Mouse (Mus musculus) embryonic facial prominence, embryonic 14.5 days (tissue): ENCODE data around the gene Dusp12. TPM values are rescaled to one million over a fixed set of nuclear protein-coding genes. Genes with fewer than 3 reads are reported as not detected.
A peak's percentile ranks its signal among the peaks of the same experiment; 100 is the strongest.

Experiments
- ATAC-seq: fragments of 200-750 bp; cut with Nextera tagmentation; 2 replicates; pipeline ENCODE4 v1.8.0; 2017; ENCODE audit warnings: low read depth, moderate number of reproducible peaks, moderate TSS enrichment
- DNase-seq: peaks from one replicate; pipeline ENCODE4 v3.0.0-alpha.2; 2015; ENCODE audit warnings: low spot score
- H3K27ac ChIP-seq: fragments of 300-500 bp; sonication (generic); replicated peaks from 2 replicates; pipeline ENCODE4 v1.5.1; 2014; ENCODE audit warnings: low read depth, mild to moderate bottlenecking, low read length, moderate library complexity
- H3K27me3 ChIP-seq: fragments of 300-500 bp; sonication (generic); replicated peaks from 2 replicates; pipeline ENCODE4 v1.6.1; 2014; ENCODE audit warnings: low read length; ENCODE audit not compliant: control insufficient read depth, insufficient read depth
- H3K36me3 ChIP-seq: fragments of 300-500 bp; sonication (generic); 2 replicates; pipeline ENCODE4 v1.6.1; 2014; ENCODE audit warnings: low read length, mixed read lengths; ENCODE audit not compliant: control insufficient read depth, insufficient read depth
- H3K4me1 ChIP-seq: fragments of 300-500 bp; sonication (generic); 2 replicates; pipeline ENCODE4 v1.6.1; 2014; ENCODE audit warnings: antibody characterized with exemption, low read length; ENCODE audit not compliant: control insufficient read depth, insufficient read depth
- H3K4me2 ChIP-seq: fragments of 300-500 bp; sonication (generic); 2 replicates; pipeline ENCODE4 v1.6.1; 2014; ENCODE audit warnings: low read depth, mild to moderate bottlenecking, low read length, moderate library complexity, mixed read lengths
- H3K4me3 ChIP-seq: fragments of 300-500 bp; sonication (generic); 2 replicates; pipeline ENCODE4 v1.5.1; 2014; ENCODE audit warnings: low read depth, mild to moderate bottlenecking, low read length
- H3K9ac ChIP-seq: fragments of 300-500 bp; sonication (generic); 2 replicates; pipeline ENCODE4 v1.6.1; 2014; ENCODE audit warnings: low read depth, mild to moderate bottlenecking, low read length, moderate library complexity, mixed read lengths
- H3K9me3 ChIP-seq: fragments of 300-500 bp; sonication (generic); 2 replicates; pipeline ENCODE4 v1.6.1; 2016; ENCODE audit warnings: low read length; ENCODE audit not compliant: control insufficient read depth
- WGBS: fragments of 180-500 bp; shearing (Covaris S2); extraction: QIAGEN DNeasy Blood & Tissue Kit; methylation state at CpG from one replicate; pipeline ENCODE4 v1.1.7; 2014; 5-methylcytosine and 5-hydroxymethylcytosine counted together
- polyA plus RNA-seq: library from polyadenylated mRNA; unstranded; fragments of >200 nt; fragmentation: Nextera tagmentation; extraction: Ambion mirVana; gene quantifications from 2 replicates; pipeline ENCODE4 v1.2.1, GENCODE M21; 2014

Dusp12 gene
- polyA plus RNA-seq, 1 experiment from 2014 or later = 43.7 TPM

DNA sequence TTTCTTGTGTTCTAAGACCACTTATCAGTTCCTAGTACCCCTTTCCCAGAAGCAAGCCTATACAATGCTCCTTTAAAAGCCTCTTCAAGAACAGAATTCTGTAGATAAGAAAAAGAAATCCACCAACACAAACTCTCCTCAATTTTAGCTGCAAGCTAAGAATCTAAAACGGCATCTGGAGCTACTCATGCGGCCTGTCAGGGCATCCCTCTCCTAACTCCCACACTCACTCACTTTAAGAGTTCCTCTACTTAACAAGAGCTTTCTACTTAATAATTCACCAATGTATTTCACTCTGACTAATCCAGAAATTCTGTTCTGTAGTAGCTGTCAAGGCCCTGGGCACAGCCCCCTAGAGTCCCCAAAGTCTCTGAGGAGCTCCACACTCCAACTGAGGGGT is 6.3 kb upstream of the Dusp12 start:
- DNase-seq (no peak), ATAC-seq (no peak)
- no peaks in the 10 kb centered on the region for H3K4me1 ChIP-seq
- no peak overlapping the region for H3K9ac ChIP-seq
- H3K4me2 ChIP-seq = no peak overlapping the region
- no peaks in the 10 kb centered on the region for H3K9me3 ChIP-seq
- no peak overlapping the region for H3K27ac ChIP-seq
- no peaks in the 10 kb centered on the region for H3K36me3 ChIP-seq
- WGBS = 51% methylated on average over 2 of the region's 2 CpGs
- H3K4me3 ChIP-seq = no peak overlapping the region
- H3K27me3 ChIP-seq = no peaks in the 10 kb centered on the region

DNA sequence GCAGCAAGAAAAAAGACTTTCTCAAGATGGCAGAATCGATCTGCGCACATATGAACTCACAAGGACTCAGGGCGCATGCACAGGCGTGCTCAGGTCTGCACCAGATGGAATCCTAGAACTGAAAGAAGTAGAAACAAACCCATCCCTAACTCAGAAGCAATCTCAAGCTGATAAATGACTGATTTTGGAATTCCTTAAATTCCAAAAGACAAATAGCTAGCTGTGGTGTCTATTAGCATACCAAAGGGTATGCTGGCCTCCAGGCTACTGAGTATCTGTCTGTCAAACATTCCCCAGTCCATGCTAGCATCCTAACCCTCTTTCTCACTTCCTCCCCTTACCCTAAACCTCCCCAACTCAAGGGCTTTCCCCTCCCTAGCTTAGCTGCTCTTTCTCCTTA is 4.0 kb upstream of the Dusp12 start:
- no peak overlapping the region for H3K4me2 ChIP-seq
- H3K27me3 ChIP-seq = no peaks in the 10 kb centered on the region
- no peak overlapping the region for H3K4me3 ChIP-seq
- no peak for DNase-seq
- H3K9me3 ChIP-seq = no peaks in the 10 kb centered on the region
- no peak overlapping the region for H3K9ac ChIP-seq
- 57% methylated on average over 4 of the region's 4 CpGs for WGBS
- H3K4me1 ChIP-seq = peaks cover 2% of the 10 kb centered on the region; the same call in 1 of the 2 replicates
- H3K27ac ChIP-seq = no peak overlapping the region
- H3K36me3 ChIP-seq = no peaks in the 10 kb centered on the region
- ATAC-seq = no peak

DNA sequence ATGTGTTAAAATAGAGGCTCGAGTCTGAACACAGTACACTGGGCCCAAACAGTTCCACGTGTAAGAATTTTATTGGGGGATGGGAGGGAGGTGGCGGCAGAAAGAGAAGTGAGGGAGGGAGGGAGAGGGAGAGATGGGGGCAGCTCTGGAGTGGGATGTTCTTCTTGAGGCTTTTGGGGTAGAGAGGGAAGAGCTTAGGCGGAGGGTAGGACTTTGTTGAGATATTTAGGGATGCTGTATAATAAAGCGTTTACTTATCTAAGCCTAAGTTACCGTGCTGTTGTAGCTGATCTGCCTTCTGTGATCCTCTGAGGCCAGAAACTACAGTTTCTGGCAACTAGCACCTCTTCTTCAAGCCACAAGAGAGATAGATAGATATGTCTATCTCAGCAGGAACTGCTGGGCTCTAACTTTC is 711 bp upstream of the Dusp12 start:
- peaks cover 5% of the 10 kb centered on the region; the same call in 1 of the 2 replicates for H3K4me1 ChIP-seq
- no peak overlapping the region for H3K27ac ChIP-seq
- ATAC-seq (no peak), DNase-seq (no peak)
- H3K27me3 ChIP-seq = no peaks in the 10 kb centered on the region
- H3K4me2 ChIP-seq = no peak overlapping the region
- H3K36me3 ChIP-seq = peaks cover 5% of the 10 kb centered on the region; the same call in 1 of the 2 replicates
- no peaks in the 10 kb centered on the region for H3K9me3 ChIP-seq
- H3K4me3 ChIP-seq = no peak overlapping the region
- 48% methylated on average over 6 of the region's 6 CpGs for WGBS
- no peak overlapping the region for H3K9ac ChIP-seq

DNA sequence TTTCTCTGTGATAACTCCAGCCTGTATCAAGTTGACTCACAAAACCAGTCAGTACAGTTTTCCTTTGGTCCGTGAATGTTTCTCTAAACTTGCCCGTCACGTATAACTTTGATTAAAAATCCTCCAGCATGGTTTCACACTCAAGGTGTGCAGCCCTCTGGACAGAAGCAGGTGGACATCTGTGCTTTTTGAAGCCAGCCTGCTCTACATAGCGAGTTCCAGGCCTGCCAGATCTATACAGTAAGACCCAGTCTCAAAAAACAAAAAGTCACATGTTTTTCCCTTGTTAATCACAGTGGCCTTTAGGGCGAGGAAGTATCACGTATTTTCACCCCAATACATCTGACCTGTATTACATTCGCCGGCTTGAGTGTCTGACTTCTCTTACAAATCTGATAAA is 950 bp downstream of the Dusp12 start:
- Histone ChIP-seq H3K27ac (no peak overlapping the region), H3K36me3 (peaks cover 22% of the 10 kb centered on the region), H3K9ac (peak overlapping the region; percentile 82), H3K9me3 (no peaks in the 10 kb centered on the region), H3K4me1 (peaks cover 5% of the 10 kb centered on the region; the same call in 1 of the 2 replicates), H3K27me3 (no peaks in the 10 kb centered on the region), H3K4me2 (peak overlapping the region; percentile 65), H3K4me3 (peak overlapping the region; percentile 70)
- ATAC-seq = no peak
- no peak for DNase-seq
- 16% methylated on average over 8 of the region's 8 CpGs for WGBS

DNA sequence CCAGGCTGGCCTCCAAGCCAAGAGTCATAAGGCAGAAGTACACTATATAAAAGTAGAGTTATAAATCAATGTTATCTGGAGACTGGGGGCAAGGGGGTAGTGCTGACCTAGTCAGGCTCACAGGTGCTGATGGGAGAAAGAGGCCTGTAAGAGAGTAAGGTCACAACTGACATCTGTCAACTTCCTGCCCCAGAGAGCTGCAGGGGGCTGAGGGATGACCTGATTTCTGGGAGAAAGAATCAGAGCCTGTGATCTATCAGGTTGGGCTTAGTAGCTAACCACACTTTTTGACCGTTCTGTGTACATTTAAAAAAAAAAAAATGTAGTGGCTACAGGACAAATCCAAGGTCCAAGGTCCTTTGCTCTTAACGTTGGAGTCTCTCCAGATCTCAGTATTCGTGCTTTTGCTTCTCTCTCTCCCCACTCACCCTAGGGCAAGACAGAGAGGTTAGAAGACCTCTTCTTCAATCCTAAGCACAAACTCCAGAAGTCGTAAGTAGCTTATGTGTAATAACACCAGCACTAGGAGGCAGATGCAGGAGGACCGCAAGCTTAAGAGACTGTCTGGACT is 2.3 kb downstream of the Dusp12 start:
- Histone ChIP-seq H3K27me3 (no peaks in the 10 kb centered on the region), H3K36me3 (peaks cover 32% of the 10 kb centered on the region), H3K9ac (no peak overlapping the region), H3K9me3 (no peaks in the 10 kb centered on the region), H3K4me3 (no peak overlapping the region), H3K4me1 (peaks cover 5% of the 10 kb centered on the region; the same call in 1 of the 2 replicates), H3K27ac (no peak overlapping the region), H3K4me2 (no peak overlapping the region)
- no peak for ATAC-seq
- WGBS = 83% methylated on average over 5 of the region's 5 CpGs
- DNase-seq = no peak

DNA sequence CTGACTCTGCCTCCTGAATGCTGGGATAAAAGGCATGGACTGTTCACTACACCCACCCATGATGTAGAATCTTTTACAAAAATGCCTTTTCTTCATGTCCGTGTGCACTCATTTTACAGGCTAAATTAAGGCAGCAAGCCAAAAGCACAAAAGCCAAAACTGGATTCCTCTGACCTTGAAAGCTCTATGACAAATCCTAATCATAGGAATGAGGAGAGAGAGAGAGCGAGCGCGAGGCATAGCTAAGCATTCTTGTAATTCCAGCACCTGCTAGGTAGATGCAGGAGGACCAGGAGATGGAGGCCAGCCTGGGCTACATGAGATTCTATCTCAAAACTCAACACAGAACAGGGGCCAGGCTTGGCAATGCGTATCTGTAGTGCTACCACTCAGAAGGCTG is 8.4 kb downstream of the Dusp12 start:
- Histone ChIP-seq H3K9me3 (no peaks in the 10 kb centered on the region), H3K36me3 (peaks cover 76% of the 10 kb centered on the region), H3K27ac (no peak overlapping the region), H3K27me3 (no peaks in the 10 kb centered on the region), H3K4me3 (no peak overlapping the region), H3K4me2 (no peak overlapping the region), H3K4me1 (no peaks in the 10 kb centered on the region), H3K9ac (no peak overlapping the region)
- 88% methylated on average over 5 of the region's 5 CpGs for WGBS
- no peak for DNase-seq
- ATAC-seq = no peak

DNA sequence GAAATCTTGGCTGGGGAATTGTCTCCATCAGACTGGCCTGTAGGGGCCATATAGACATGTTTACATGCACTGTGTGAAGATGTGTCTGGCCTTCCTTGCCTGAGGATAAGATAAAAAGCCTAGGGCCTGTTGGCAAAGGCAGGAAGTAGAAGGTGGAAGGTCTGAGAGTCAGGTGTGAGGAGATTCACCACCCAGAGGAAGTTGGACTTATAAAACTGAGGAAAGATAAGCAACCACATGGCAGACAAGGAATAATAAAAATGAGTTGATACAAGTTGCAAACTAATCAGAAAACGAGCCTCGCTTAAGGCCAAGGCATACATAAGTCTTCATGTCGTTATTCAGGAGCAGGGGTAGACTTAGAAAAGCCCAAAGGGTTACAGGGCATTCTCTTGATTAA is 9.7 kb downstream of the Dusp12 start:
- H3K9me3 ChIP-seq = no peaks in the 10 kb centered on the region
- H3K27ac ChIP-seq = no peak overlapping the region
- H3K4me2 ChIP-seq = no peak overlapping the region
- H3K27me3 ChIP-seq = no peaks in the 10 kb centered on the region
- 89% methylated on average over 3 of the region's 3 CpGs for WGBS
- DNase-seq = no peak
- H3K36me3 ChIP-seq = peaks cover 74% of the 10 kb centered on the region
- no peaks in the 10 kb centered on the region for H3K4me1 ChIP-seq
- no peak overlapping the region for H3K4me3 ChIP-seq
- no peak overlapping the region for H3K9ac ChIP-seq
- no peak for ATAC-seq

DNA sequence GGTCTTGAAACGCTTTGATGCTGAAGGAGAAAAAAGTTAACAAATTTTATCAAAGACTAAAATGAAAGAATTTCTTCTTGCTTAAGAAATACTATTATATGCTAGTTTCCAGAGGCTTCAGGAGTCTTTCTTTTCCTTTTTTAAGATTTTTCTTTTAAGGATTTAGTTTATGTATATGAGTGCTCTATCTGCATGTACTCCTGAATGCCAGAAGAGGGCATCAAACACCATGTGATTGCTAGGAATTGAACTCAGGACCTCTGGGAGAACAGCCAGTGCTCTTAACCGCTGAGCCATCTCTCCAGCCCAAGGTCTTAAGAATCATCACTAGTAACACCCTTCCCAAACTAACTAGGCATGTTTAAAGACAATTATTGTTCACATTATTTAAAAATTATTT is 13.4 kb downstream of the Dusp12 start:
- no peaks in the 10 kb centered on the region for H3K9me3 ChIP-seq
- no peak overlapping the region for H3K4me3 ChIP-seq
- WGBS = 96% methylated on average over 2 of the region's 2 CpGs
- DNase-seq (no peak), ATAC-seq (no peak)
- H3K9ac ChIP-seq = no peak overlapping the region
- 0 out of 2 replicates have a peak, but pooled peaks cover under 1% of the 10 kb centered on the region for H3K4me1 ChIP-seq
- H3K4me2 ChIP-seq = no peak overlapping the region
- no peaks in the 10 kb centered on the region for H3K27me3 ChIP-seq
- H3K36me3 ChIP-seq = peaks cover 45% of the 10 kb centered on the region
- no peak overlapping the region for H3K27ac ChIP-seq

DNA sequence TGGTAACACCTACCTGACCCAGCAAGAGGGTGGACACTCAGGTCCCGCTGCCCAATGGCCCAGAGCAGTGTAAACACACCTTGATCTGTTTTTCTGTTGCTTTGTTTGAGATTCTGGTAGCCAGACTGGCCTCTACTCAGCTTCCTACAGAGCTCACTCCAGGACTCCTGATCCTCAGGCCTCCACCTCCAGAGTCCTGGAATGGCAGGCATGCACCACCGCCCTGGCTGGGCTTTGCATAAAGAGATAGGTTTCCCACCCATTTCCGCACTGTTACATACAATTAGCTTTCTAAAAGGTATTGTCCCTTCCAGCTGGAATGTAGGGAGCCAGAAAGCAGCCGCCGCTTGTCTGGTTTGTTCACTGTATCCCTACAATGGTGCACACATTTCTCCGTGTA is 13.9 kb downstream of the Dusp12 start:
- H3K9me3 ChIP-seq = no peaks in the 10 kb centered on the region
- H3K4me1 ChIP-seq = 0 out of 2 replicates have a peak, but pooled peaks cover 4% of the 10 kb centered on the region
- DNase-seq (no peak), ATAC-seq (no peak)
- H3K36me3 ChIP-seq = peaks cover 40% of the 10 kb centered on the region
- no peak overlapping the region for H3K27ac ChIP-seq
- H3K9ac ChIP-seq = no peak overlapping the region
- 92% methylated on average over 6 of the region's 6 CpGs for WGBS
- no peaks in the 10 kb centered on the region for H3K27me3 ChIP-seq
- no peak overlapping the region for H3K4me3 ChIP-seq
- H3K4me2 ChIP-seq = no peak overlapping the region
